Mouse (Mus musculus) kidney, postnatal 36 days (tissue): ENCODE results near the gene Olfr1191-ps1.
"Not testable (repeated sequence)": the region's sequence is repeated elsewhere in the genome, so short reads cannot be mapped to it uniquely, and the experiment has no call there.

Experiments used
- DNase-seq, 2 experiments: peaks; one replicate each; pipeline ENCODE4 v3.0.0; 2021 to 2022; ENCODE audit warnings: mixed read lengths in 2 of 2

The Olfr1191-ps1 gene

GRCm38 (mm10) chr2:88640242-88640641 is at the start of gene Olfr1191-ps1:
TSS of gene Olfr1191-ps1 (plus strand) at chr2:88640542.
- not testable (repeated sequence) for DNase-seq

- no peak for DNase-seq
Observed at GRCm38 (mm10) chr2:88648209-88648608, 7.9 kb downstream of the Olfr1191-ps1 start, which contains the start of gene Olfr1192-ps1. TSS of gene Olfr1192-ps1 (plus strand) at chr2:88648509.

GRCm38 (mm10) chr2:88675328-88675727 is 35.0 kb downstream of the Olfr1191-ps1 start, which contains the start of gene Olfr1193:
TSS of gene Olfr1193 (plus strand) at chr2:88675628.
- DNase-seq, result not testable (repeated sequence)

- DNase-seq, result no peak
Observed at GRCm38 (mm10) chr2:88689087-88689486, 48.7 kb downstream of the Olfr1191-ps1 start, which contains the start of gene Olfr1195. TSS of gene Olfr1195 (minus strand) at chr2:88689187.
